Mouse (Mus musculus) cerebellum, adult 11 months (tissue): ENCODE results near the gene Cnst.
A peak's percentile ranks its signal among the peaks of the same experiment; 100 is the strongest.

Experiments used
- DNase-seq: peaks from one replicate; pipeline ENCODE4 v3.0.0; 2022

The Cnst gene

DNA sequence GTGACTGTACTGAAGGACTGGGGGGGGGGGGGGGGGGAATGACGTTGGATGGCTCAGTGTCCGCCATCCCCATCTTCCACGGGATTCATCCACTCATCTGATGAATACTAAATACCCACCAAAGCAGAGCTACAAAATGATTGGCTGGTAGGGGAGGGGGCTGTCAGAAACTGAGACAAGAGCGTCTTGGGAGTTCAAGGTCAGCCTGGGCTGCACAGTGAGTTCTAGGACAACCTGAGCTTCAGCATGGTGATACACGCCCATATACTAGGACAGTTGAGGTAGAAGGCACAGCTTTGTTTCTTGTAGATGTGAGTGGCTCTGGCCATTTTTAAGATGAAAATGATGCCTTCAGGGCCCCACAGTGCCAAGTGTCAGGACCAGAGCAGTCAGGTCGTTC lies 52.2 kb downstream of the Cnst start:
- DNase-seq: no peak

GRCm38 (mm10) chr1:179604526-179604925 lies 58.4 kb downstream of the Cnst start:
- DNase-seq: no peak

DNA sequence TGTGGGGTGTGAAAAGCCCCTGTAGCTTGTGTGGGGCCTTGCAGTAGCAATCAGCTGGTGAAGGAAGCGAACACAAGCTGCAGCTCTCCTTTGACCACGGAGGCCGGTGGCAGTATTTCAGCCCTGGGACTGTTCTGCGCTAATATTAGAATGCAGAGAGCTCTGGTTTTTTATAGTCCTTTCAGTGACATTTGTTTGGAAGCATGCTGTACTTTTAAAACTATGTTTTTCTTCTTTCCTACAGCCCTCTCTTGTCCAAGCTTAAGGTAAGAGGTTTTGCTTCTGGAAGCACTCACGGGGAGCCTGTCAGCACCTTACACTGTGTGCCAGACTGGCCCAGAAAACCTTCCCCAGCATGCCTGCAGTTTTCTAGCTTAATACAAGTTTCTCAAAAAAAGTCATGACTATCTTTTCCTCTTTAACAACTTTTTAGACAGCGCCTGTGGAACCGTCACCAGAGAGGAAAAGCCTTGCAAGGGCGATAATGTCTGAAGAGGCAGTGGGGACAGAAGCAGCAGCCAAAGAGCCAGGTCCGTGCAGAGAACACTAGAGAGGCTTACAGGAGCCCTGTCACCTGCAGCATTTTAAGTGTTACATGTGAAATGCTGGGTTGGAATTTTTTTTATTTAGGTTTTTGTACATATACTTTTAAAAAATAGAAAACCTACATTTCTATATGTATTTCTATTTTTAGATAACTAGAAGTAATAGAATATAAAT lies 60.0 kb downstream of the Cnst start:
- no peak for DNase-seq

GRCm38 (mm10) chr1:179608521-179608920 lies 62.4 kb downstream of the Cnst start:
- no peak for DNase-seq

DNA sequence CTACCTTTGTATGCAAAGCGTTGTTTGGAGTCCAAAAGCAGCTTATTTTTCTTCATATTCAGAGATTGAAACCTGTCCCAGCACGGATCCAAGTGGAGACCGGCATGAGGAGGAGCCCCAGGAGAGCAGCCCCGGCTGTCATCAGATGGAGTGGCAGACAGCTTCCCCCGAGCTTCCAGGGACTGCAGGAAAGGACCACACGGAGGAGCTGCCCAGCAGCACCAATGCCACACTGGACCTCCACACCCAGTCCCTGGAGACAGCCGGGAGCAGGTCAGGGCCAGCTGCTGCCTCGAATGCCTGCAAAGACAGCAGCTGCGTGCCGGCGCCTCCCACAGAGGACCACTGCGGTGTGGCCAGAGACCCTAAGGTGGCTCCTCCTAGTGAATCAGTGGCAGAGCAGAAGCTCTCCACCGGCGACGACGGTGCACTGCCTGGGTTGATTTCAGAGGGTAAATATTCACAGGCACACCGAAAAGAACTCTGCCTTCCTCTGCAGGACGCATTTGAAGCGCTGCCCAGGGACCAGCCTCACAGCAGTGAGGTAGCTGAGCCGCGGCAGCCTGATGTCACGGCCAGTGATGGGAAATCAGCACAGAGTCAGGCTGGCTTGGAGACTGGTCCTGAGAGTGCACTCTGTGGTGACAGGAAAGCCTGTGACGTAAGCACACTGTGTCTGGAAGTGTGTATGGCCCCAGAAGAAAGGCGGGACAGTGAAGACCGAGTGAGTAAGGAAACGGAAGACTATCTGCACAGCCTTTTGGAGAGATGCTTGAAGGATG lies 63.7 kb downstream of the Cnst start:
- DNase-seq: peak; percentile 44

GRCm38 (mm10) chr1:179611182-179611581 lies 65.0 kb downstream of the Cnst start:
- DNase-seq: no peak

- no peak for DNase-seq
These were observed 66.2 kb downstream of the Cnst start for GRCm38 (mm10) chr1:179612418-179612817.

DNA sequence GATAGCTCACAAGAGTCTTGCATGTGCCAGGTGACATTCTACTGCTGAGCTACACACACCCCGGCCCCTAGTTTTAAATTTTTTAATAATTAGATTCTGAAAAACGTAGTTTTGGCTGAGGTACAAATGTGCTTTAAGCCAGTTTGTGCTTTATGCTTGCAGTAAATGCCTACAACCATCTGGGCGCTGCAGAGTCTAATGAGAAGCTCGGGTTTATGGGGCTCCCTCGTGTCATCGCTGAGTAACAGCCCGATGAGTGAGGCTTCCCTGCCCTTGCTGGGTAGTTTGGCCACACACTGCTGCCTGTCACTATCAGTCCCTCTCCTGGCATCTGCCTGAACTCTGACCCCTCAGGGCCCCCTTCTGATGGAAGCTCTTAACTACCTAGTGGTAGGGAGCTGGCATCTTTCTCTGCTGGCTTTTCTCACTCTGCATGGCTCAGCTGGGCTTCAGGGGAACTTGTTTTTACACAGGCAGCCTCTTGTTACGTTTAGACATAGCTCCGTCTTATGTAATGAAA lies 66.9 kb downstream of the Cnst start:
- DNase-seq: no peak

- DNase-seq: no peak
These were observed 71.3 kb downstream of the Cnst start for GRCm38 (mm10) chr1:179617426-179617825.

GRCm38 (mm10) chr1:179622665-179623064 lies 76.5 kb downstream of the Cnst start:
- DNase-seq: no peak

DNA sequence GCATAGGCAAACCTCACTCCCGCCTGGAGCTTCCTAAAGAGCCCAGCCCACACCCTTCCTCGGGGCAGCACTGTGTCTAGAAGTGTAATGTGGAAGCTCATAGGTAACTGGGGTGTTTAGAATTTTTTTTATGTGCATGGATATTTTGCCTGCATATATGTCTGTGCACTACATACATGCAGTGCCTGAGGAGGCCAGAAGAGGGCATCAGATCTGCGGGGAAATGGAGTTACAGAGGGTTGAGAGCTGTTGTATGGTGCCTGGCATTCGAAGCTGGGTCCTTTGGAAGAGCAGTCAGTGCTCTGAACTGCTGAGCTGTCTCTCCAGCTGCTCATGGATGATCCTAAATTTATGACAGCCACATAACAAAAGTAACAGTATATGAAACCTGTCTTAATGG lies 77.5 kb downstream of the Cnst start:
- peak; percentile 36 for DNase-seq

GRCm38 (mm10) chr1:179624354-179624753 lies 78.2 kb downstream of the Cnst start:
- DNase-seq: peak; percentile 52

- DNase-seq: no peak
These were observed 81.7 kb downstream of the Cnst start for GRCm38 (mm10) chr1:179627855-179628254.

DNA sequence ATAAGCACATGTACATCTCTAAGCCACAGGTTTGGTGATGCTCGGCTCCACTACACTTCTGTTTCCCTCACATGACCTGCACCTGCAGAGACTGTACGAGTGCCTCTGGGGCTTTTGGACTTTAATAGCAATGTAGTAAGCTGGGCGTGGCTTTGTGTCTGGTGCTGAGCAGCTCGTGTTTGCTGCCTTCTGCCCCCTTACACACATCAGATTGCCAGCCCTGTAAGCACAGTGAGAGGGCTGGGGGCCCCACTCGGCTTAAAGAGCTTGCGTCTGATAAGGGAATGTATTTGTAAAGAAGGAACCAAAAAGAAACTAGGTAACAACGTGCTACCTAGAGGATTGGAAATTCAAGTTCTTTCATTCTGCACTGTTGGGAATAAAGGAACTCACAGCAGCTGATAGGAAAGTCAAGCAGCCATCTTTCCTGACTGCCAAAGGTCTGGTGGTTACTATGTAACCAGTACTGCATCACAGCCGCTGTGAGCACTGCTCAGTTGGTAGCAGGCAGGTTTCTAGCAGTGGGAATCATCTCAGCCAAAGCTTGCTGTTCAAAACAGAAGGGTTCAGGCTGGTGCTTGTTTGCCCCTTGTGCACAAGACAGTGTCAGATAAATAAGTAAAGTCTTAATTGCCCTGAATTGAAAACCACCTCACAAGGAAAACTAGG lies 82.4 kb downstream of the Cnst start:
- no peak for DNase-seq

GRCm38 (mm10) chr1:179629276-179629675 lies 83.1 kb downstream of the Cnst start:
- no peak for DNase-seq

- no peak for DNase-seq
These were observed 86.7 kb downstream of the Cnst start for GRCm38 (mm10) chr1:179632746-179633413.

DNA sequence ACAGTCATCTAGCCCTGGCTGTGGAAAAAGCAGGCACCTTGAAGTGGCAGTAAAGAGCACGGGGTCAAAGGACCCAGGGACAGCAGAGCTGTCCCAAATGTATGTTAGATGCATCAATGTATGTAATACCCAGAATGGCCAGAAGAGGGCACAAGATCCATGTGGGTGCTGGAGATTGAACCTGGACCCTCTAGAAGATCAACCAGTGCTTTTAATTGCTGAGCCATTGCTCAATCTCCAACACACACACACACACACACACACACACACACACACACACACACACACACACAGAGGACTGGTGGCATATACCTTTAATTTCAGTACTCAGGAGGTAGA lies 87.2 kb downstream of the Cnst start:
- no peak for DNase-seq

DNA sequence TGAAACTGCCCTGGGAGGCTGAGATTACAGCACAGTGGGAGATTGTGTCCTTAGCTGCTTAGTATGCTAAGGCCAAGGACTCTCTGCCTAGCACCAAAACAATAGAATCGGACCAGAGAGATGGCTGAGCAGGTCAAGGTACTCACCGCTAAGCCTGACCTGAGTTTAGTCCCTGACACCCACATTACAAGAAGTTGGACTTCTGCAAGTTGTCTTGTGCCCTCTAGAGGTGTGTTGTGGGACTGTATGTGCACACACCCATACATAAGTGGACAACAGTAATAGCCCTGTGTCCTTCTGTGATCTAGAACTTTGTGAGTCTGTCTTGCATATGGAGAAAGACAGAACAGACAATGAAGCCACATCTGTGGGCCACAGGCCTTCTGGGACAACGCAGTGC lies 88.0 kb downstream of the Cnst start:
- DNase-seq: no peak

- no peak for DNase-seq
These were observed 96.6 kb downstream of the Cnst start for GRCm38 (mm10) chr1:179642726-179643125.

- no peak for DNase-seq
These were observed 98.0 kb downstream of the Cnst start for GRCm38 (mm10) chr1:179644151-179644550.

DNA sequence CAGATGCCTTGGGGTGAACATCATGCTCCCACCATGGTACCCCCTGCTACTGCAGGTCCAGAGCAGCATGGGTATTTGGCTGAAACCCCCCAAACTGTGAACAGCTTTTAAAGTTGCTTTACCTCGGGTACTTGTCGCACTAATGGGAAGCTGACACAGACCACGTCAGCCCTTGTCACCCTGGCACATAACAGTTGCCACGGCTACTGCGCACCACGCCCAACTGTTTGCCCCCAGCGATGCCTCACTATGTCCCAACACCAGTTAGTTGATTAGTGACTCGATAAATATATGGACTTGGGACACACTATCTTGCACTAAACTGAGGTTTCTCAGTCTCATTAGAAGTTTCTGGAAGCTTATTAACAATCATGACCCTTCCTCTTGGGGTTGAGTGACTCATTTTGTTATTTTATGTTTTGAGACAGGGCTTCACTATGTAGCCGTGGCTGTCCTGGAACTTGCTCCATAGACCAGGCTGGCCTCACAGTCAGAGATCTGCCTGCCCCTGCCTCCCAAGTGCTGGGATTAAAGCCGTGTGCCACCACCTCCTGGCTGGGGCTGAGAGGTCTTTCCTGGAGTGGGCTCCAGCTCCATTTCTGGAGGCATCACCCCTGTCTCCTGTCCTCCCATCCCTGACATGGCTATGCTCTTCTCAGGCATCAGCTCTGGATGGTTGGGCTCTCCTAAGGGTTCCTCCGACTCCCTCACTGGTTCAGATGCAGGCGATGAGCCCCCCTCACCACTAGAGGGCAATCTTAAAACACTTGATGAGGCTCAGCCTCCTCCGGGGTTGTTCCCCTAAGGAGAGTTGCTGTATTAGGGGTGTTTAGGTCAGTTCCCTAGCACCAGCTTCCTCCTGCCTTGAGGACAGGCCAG lies 99.2 kb downstream of the Cnst start:
- DNase-seq: peak; percentile 76

DNA sequence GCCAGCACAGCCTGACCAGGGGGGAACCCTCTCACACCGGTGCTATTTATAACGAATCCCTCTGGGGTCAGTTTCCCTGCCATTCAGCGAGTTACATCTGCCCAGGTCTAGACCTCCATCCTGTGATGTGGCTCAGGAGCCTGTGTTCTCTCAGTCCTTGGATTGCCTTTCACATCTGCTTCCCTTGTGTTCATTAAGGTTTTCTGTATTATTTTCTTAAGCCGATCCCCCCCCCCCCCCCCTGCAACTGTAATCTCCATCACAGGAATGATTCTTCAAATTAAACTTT lies 99.8 kb downstream of the Cnst start:
- DNase-seq: no peak
